Mouse (Mus musculus) layer of hippocampus, postnatal 36 days (tissue): ENCODE results near the gene Grip1. TPM values are rescaled to one million over a fixed set of nuclear protein-coding genes. Genes with fewer than 3 reads are reported as not detected.

ENCODE experiments used
- DNase-seq, 2 experiments: peaks; one replicate each; pipeline ENCODE4 v3.0.0; 2022
- total RNA-seq, 2 experiments: library from RNA; stranded (reverse); gene quantifications; 2 replicates each; pipeline ENCODE4 v1.2.3; 2021

Gene Grip1
- total RNA-seq, 2 experiments from 2014 or later = 28.4 to 29.0 TPM

DNA sequence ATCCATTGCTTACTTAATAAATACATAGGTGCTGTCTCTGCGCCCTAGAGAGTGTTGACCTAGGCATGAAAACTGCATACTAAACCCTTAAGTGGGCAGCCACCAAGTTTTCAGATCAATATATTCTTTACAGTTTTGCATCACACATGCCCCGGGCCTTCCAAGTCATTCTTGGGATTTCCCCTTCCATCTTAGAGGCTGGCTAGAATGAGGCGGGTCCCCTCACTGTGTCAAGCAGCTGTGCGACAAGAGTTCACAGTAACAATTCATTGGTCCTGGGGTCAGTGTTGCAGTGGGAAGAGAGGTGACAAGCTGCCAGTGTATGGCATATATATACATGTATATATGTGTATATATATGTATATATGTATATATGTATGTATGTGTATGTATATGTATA is 388.4 kb downstream of the Grip1 start:
- no peak for DNase-seq

DNA sequence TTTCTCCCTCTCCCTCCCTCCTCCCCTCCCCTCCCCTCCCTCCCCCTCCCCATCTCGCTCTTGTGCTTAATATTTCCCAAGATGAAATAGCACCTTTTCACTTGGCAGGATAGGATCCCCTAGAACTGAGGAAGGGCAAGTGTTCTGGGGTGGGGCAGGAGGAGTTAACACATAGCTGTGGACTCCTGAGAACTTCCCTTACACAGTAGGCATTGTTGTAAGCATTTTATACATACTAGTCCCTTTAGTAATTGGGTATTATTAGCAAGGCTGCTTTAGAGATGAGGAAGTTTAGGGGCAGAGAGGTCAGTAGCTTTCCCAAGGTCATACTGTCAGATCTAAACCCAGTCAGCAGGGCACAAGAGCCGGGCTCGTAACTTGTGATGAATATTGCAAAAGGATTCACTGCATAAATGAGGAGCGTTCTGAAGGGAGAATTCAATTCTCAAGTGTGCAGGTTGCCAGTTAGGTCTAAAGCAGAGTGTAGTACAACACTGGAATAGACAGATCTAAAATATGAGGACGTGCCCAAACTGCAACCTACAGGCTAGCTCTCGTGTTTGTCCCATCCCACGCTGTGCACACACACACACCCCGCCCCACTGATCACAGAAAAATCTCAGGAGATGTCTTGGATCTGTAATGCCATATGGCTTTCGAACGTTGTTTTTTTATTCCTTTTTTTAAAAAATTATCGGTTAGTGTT is 392.2 kb downstream of the Grip1 start:
- DNase-seq = no peak

DNA sequence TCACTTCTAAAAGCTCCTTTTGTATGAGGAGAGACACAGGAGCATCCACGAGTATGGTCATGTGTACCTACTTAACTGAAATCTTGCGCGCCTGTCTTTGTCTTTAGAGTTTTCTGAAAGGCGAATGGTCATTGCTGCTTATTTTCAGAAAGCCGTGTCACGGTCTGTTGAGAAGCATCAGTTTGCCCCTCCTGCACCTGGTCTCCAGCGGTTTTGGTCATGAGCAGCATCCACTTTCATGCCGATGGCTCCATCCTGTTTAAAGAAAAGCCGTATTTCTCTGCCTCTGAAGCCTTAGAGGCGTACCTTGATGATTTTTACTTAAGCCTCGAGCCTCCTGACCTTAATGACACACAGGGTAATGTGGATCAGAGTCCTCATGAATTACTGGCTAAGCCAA is 398.0 kb downstream of the Grip1 start:
- no peak for DNase-seq

DNA sequence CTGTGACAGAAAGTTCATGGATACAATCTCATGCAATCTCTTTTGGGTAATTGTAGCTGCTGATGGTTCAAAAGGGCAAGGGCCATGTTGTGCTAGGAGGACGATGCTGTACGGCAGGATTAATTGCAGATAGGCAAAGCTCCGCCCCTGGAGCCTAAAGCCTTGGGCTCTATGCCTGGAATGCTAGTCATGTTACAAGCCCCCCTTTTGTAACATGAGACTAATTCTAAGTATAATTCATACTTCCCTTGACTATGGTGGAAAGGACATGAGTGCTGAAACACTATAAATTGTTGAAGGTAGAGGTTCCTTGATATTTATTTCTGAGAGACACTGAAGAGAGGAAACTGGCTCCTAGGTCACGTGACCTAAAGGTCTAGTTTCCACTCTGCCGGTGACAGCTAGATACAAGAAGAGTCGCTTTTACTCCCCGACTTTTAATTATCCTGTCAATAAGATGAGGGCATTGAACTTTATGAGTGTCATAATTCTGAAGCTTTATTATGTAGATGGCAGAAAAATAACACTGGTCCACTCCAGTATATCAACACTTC is 399.0 kb downstream of the Grip1 start:
- DNase-seq = no peak

DNA sequence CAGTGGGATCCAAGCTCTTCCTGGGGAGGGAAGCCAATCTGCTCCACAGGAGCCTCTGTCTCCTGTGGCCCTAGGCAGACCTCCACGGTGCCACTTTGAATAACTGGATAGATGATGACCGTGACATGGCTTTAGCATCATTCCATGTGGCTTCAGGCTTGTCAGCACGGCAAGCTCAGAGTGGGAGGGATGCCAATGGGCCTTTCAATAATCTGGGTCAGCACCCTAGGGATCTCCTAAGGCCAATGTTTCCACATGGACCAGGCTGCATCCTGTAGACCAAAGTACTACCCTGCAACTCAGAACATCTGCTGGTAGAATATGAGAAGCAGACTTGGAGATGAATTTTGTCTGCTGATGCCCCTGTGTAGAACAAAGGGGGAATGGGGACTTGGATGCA is 414.1 kb downstream of the Grip1 start:
- no peak for DNase-seq

DNA sequence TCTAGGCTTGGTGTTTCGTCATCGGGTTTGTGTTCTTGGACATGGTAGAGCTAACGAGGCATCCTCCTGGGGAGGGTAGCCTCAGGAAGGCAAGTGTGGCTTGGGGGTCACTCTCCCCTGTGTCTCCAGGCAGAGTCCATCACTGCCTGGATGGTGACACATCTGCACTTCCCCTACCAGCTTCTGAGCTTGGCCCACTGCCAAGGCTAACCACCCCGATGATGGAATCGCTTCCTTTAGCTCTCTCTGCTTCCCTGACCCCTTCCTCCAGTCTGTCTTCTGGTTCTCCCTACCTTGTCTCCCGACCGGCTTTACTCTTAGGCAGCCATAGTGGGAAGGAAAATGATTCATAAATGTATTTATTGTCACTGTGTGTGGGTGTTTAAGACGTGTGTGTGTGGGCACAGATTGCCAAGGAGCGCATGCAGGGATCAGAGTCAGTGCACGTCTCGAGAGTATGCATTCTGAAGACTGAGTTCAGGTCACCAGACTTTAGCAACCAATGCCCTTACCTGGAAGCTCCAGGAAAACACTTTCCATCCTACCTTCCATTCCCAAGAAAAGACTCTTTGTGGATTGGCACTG is 415.5 kb downstream of the Grip1 start:
- DNase-seq = no peak

DNA sequence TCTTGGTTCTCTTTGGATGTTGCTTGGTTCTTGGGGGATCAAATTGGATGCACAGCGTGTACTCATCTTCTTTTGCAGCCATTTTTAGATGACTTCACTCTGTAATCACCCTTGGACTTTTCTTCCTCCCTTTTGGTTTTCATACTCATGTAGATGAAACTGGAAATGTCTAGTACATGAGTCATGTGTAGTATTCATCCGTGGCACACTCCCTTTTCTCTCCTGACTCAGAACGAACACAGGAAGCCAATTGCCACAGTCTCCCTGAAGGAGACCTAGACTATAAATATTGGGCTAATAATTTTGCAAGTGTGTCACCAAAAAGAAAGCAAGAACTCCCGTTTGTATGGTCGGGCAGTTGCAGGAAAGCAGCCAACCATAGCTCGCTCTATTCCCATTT is 423.1 kb downstream of the Grip1 start:
- no peak for DNase-seq

DNA sequence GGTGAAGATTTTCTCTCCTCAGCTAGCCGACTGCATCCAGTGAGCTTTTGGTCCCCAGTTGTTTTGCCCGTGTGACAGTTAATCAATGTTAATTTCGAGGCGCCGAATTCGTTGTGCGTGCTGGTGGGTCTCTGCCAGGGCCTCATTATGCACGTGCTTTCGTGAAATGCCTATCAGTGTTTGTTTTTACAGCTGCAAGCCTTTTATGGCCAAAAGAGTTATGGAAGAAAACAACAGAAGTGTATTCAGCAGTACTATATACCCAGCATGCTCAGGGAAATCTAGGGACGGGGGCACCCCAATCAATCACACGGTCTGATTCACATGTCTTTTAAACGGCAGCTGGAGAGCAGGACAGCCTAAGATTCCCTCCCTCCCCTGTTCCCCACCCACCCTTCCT is 424.7 kb downstream of the Grip1 start:
- no peak for DNase-seq

DNA sequence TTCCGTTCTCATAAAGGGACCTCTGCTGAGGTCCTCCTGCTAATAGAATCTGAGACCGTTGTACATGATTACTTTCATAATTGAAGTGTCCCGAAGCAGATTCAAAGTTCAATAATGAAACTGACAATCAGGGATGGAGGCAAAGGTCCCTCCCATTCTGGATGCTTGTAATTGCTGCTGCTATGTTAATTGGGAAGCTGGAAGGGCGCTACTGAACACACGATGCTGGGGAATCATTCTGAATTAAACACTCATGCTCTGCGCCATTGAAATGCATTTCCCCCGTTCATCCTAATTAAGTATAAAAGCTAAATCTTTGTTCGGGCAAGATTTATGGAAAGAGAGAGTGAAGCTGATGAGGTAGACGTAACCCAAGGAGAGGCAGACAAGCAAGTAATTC is 431.0 kb downstream of the Grip1 start:
- no peak for DNase-seq

DNA sequence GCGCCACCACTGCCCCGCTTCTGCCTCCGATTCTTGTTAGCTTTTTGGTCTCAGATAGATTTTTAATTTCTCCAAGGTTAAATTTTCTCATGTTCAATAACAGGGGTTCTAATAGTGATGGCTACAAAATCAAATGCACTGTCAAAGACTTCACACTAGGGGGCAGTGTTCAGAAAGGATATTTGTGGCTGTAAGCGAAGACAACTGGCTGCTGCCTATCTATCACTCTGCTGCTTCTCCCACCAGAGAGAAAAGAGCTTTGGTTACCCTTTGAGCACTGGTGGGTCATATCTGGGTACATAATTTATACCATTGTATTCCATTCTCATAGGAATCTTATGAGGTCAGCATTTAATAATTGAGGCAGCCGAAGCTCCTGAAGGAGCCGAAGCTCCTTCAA is 431.9 kb downstream of the Grip1 start:
- DNase-seq = no peak

DNA sequence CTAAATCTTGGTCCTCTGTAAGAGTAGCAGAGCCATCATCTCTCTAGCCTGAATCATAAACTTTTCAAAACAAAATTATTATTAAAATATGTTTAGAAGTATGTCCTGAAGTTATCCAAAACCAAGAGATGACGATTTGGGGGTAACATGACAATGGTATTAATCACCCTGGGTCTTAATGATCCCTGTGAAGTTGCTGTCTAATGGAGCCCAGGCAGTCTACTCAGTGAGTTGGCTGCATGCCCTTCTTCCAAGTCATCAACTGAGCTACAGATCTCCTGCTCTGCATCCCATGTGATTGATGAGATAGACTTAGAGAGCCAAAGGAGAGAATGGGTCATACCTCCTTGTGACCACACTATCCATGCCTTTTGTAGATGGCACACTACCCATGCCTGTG is 433.1 kb downstream of the Grip1 start:
- DNase-seq = no peak

DNA sequence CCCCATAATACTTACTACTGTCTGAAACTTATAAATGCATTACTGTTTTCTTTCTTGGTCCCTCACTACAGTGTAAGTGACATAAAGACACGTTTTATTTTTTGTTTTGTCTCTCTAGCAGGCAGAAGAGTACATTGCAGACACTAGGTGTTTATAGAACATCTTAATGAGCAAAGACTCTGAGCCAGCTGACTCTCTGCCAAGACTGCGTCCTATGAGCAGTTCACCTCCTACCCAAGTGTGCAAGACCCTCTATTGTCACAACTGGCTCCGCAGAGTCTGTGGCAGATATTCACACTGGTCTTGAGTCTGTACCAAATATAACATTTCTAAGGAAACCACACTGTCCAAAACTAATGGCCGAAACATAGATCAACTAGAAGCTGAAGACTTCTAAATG is 449.1 kb downstream of the Grip1 start:
- no peak for DNase-seq

DNA sequence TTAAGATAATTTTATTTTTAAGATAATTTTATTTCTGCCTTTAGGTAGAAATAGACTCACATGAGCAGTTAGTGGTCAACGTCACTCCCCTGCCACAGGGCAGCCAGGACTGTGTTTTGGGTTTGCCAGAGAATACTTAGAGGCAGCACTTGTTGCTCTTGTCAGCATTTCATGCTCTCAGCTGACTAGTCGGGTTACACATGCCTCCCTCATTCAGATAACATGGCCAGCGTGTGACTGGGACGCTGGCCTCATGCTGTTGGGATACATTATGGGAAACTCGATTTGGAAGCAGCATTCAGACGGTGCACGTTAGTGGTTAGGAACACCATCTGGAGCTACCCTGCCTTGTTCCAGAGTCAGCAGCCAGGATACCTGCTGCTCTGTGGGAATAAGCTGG is 453.2 kb downstream of the Grip1 start:
- no peak for DNase-seq

DNA sequence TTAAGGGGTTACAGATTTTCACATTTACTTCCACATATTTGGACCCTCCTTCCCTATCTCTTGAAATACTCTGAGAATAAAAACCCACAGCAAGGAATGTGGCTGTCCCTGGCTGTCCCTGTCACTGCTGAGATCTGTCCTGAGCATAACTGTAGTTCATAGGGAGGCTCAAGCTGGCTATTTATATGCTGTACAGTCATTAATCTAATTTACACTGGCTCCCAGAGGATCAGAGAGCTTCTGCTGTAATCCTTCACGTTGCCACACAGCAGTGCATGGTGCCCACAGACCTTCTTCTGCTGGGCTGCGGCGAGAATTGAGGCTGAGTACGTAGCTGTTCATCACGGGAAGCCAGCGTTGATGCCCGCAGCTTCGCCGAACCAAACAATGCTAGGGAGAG is 464.4 kb downstream of the Grip1 start:
- no peak for DNase-seq

DNA sequence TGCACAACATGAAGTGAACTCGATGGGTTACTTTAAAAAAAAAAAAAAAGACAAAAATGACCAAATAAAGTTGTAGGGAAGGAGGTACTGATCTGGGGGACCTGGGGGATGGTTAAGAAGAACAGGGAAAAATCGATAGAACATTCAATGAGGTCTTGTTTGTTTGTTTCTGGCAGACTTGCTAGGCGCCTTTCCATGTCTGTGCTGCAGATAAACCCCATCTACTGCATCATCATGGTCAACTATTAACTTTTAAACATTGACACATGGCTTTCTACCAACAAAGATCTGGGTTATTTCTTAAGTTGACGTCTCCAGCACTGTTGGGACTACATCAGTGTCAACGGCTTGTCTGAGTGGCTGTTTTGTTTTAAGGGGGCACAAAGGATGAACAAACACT is 474.3 kb downstream of the Grip1 start:
- DNase-seq = no peak

DNA sequence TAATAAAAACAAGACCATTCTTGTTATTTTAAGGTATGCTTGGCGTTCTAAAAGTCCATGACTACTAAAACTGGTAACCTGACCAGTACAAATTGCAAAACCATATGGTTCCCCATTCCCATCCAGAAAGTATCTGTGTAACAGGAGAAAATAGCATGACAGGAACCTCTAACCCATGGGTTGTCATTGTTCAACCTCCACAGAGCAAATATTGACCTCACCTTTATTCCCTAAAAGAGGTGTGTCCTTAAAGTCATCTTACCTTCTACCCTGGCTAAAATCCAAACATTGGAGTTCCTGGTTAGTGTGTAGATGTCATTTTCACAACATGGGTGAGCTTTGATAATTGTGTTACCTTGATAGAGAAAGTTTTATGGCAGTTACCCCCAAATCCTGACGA is 475.3 kb downstream of the Grip1 start:
- DNase-seq = no peak

DNA sequence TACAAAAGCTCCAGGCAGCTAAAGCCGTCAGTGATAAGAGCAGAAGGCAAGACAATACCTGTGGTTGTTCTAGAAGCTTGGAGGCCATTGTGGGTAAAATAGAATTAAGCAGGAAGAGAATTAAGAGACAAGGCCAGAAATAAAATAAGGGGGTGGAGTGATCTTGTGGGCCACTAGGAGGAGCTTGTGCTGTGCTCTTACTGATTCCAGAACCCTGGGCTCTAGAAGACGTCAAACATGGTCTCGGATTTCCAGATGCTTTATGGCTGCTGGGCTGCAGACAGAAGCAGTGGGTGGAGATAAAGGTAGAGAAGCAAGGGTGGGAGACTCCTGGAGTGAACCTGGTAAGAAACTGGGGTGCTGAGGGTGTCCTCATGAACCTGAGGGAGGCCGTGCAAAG is 479.2 kb downstream of the Grip1 start:
- DNase-seq = no peak

DNA sequence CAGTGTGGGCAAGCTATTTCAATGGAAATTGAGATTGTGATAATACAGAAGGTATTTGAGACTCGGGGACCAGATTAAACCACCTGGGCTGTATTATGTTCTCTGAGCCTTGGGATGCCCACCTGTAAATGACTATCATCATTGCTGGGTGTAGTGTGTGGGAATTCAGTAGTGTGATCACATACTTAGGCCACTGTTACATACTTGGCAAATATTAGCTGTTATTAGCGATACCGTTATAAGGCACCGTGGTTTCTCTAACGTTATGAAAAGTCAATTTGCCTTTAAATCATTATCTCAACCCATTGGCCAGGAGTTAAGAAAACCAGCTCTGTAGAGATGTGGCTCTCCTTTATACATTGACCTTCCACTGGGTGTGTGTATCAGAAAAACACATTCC is 479.7 kb downstream of the Grip1 start:
- no peak for DNase-seq

DNA sequence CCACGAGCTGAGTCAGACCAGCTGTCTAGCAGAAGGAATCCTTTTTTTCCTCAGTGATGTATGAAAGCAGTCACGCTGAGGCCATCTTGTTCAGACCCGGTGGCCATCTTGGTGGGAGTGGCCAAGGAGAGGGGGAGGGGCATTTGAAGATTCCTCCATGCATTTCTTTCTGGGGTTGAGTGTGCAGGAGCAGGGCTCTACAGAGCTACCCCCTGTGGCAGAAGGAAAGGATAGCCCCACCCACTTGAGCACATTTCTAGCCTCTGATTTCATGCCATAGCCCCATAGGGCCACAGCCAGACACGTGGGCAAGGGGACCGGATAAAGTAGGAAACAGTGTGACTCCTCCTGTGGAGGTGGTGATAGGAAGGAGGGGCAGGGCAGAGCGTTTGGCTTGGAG is 481.6 kb downstream of the Grip1 start:
- no peak for DNase-seq

DNA sequence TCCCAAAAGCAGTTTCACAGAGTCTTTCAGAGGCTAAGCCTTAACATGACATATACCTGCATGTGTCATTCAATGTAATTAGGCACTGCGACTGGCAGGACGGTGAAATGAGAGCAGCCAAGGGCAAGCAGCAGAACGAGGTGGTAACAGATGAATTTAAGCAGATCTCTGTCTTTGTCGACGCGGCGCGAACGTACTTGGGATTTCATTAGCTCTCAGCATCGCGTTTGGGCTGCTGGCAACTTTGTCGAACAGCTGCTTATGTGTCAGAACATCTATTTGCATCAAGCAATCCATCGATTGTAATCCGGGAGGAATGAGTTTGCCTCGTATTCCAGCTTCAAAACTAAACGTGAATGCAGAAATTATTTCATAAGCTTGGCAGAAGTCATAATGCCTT is 483.9 kb downstream of the Grip1 start:
- DNase-seq = no peak

DNA sequence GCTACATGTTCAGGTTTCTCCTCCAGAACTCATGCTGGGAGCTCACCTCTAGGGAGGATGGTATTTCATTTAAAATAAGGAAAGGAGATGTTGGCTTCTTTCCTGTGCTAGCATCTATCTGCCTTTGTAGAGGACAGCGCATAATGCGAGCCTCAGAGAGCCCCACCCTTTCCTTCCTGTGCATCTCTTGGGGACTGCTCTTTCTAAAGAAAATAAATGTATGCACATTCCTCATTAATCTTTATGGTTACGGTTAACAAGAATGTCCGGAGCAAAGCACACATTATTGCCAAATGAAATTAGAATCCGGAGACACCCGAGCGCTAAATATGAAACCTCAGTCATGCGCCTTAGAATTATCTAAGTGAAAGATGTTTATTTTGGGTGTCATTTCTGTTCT is 490.3 kb downstream of the Grip1 start:
- DNase-seq = no peak

DNA sequence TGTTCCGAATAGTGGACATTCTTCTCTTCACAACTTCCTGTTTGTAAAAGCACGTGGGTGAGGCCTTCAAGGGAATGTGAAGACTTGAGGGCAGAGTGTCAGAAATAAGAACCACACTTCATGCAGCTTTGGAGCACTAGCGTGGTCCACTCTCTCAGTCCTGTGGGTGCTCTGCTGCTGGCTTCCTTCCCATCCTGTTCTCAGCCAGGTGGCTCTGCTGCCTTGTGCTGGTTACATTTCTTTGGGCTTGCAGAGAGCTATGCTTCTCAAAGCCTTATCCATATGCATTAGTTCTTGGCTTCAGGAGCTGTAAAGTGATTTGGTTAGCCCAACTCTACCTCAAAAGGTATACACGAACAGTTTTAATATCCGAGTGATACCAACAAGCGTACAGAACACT is 497.8 kb downstream of the Grip1 start:
- DNase-seq = no peak

DNA sequence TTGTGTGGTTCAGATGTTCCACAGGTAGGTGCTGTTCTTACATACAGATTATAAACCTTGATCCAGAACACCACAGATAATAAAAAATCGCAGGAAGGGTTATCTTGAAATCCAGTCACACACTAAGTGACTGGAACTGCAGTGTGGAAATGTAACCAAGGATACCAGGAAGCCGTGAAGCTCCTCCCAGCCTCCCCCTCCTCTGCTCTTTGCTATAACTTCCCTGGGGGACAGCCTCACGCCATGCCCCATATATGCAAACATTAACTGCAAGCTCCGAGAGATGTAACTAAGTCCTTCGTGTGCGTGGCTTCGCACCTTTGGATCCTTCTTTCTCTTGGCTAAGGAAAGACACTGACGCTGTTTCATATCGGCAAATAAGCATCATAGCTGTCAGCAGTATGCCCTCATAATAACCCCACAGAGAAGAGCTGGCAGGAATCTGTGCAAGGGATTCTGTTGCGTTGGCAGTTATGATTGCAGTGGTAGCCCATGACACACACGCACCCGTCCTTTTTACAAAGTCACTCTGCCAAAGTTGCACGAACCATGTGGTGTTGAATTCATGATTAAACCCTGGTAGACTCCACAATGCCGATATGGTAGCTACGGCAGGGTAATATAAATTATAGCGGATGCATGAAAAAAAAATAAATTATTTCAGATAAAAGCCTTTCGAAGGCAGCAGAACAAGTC is 503.8 kb downstream of the Grip1 start:
- DNase-seq = no peak

DNA sequence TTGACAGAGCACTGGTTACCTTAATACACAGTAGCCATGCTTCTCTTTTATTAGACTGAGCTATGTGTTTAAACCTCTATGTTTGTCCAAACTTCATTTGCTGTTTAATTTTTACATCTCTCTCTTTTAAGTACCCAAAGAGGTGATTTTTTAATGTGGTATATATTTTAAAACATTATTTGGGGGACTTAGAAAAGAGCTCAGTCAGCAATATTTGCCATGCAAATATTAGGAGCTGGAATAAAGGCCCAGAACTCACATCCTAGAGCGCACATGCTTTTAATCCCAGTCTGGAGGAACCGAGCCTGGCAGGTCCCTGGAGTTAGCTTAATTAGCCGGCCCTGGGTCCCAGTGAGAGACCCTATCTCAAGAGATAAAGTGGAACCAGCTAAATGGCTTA is 507.3 kb downstream of the Grip1 start:
- no peak for DNase-seq
